Mouse (Mus musculus) liver, adult 2 months (tissue): Measurements from ENCODE around the gene Gm884.

Experiments
- CTCF ChIP-seq: fragments of 200-500 bp; IDR thresholded peaks from 2 replicates; pipeline ENCODE4 v1.5.1; 2011; ENCODE audit warnings: low read depth, low read length, control low read depth
- POLR2A ChIP-seq: fragments of 200-500 bp; IDR thresholded peaks from 2 replicates; pipeline ENCODE4 v1.6.1; 2011; ENCODE audit warnings: low read length, control low read depth; ENCODE audit not compliant: insufficient read depth; ENCODE audit errors: extremely low read depth

GRCm38 (mm10) chr11:103638790-103639189, 17.9 kb upstream of the Gm884 start, which contains the start of gene Lyzl6:
- TF ChIP-seq CTCF, result no peak
- no peak for TF ChIP-seq POLR2A
